Mouse (Mus musculus) cortical plate, adult 2 months (tissue): ENCODE measurements at regions not wholly inside any gene's neighbourhood (a gene's known extent, or its start where the extent isn't known, plus 50 kb on each side); places are given as distances from the start of the nearest gene placed in this dataset.

Experiments used
- CTCF ChIP-seq: fragments of 200-500 bp; IDR thresholded peaks from 2 replicates; pipeline ENCODE4 v1.5.1; 2011; ENCODE audit warnings: mild to moderate bottlenecking, control low read depth, low read length; ENCODE audit not compliant: insufficient read depth; ENCODE audit errors: extremely low read depth
- POLR2A ChIP-seq: fragments of 200-500 bp; IDR thresholded peaks from 2 replicates; pipeline ENCODE4 v1.6.1; 2011; ENCODE audit warnings: mild to moderate bottlenecking, low read length, control low read depth; ENCODE audit not compliant: insufficient read depth; ENCODE audit errors: extremely low read depth

DNA sequence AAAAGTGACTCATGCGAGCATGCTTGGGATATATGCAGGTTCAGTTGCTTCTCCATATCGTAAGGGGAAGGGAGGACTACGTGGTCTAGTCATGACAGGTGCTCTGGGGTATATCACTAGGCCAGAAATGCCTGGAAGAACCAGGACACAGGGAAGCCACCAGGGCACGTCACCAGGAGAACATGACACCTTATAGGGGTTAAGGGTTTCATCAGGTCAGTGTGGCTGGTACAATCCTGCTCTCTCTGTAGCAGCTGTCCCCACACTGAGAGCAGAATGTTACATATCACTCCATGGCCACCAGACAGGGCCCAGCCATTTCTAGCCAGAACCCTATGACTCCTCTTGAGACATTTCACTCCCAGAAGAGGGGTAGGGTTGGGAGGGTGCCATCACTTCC is 72.1 kb upstream of the Adpgk start:
- TF ChIP-seq CTCF (no peak), POLR2A (no peak)
